Mouse (Mus musculus): ENCODE results near the gene Lamtor1. TPM values are rescaled to one million over a fixed set of nuclear protein-coding genes. Genes with fewer than 3 reads are reported as not detected.
A peak's percentile ranks its signal among the peaks of the same experiment; 100 is the strongest.

Gene Lamtor1
- polyA plus RNA-seq, 1 experiment from 2014 or later, result 130 TPM

GRCm38 (mm10) chr7:101875978-101876377, 29.7 kb upstream of the Lamtor1 start:
- H3K4me3 ChIP-seq, result no peak overlapping the region
- H3K9ac ChIP-seq, result no peak overlapping the region
- H3K36me3 ChIP-seq, result no peaks in the 10 kb centered on the region
- H3K4me2 ChIP-seq (replicated peaks), result no peak overlapping the region
- H3K27me3 ChIP-seq, result no peaks in the 10 kb centered on the region
- H3K4me1 ChIP-seq, result no peaks in the 10 kb centered on the region
- ATAC-seq (ENCODE audit: low FRiP score), result no peak
- 92% methylated on average over 1 of the region's 1 CpGs for WGBS
- H3K27ac ChIP-seq, result no peak overlapping the region
- H3K9me3 ChIP-seq (replicated peaks), result no peaks in the 10 kb centered on the region

GRCm38 (mm10) chr7:101880855-101881254, 24.8 kb upstream of the Lamtor1 start:
- no peaks in the 10 kb centered on the region for H3K36me3 ChIP-seq
- H3K4me1 ChIP-seq, result no peaks in the 10 kb centered on the region
- H3K27me3 ChIP-seq, result no peaks in the 10 kb centered on the region
- H3K9ac ChIP-seq, result no peak overlapping the region
- no peak overlapping the region for H3K4me3 ChIP-seq
- 78% methylated on average over 4 of the region's 4 CpGs for WGBS
- H3K27ac ChIP-seq, result no peak overlapping the region
- no peaks in the 10 kb centered on the region for H3K9me3 ChIP-seq (replicated peaks)
- no peak overlapping the region for H3K4me2 ChIP-seq (replicated peaks)
- no peak for ATAC-seq (ENCODE audit: low FRiP score)

GRCm38 (mm10) chr7:101882413-101883154, 23.1 kb upstream of the Lamtor1 start:
- no peak for ATAC-seq (ENCODE audit: low FRiP score)
- no peak overlapping the region for H3K4me3 ChIP-seq
- H3K4me2 ChIP-seq (replicated peaks), result no peak overlapping the region
- H3K9ac ChIP-seq, result no peak overlapping the region
- H3K9me3 ChIP-seq (replicated peaks), result no peaks in the 10 kb centered on the region
- 64% methylated on average over 9 of the region's 9 CpGs for WGBS
- no peaks in the 10 kb centered on the region for H3K36me3 ChIP-seq
- no peaks in the 10 kb centered on the region for H3K27me3 ChIP-seq
- H3K27ac ChIP-seq, result no peak overlapping the region
- no peaks in the 10 kb centered on the region for H3K4me1 ChIP-seq

GRCm38 (mm10) chr7:101884160-101884559, 21.5 kb upstream of the Lamtor1 start:
- no peaks in the 10 kb centered on the region for H3K9me3 ChIP-seq (replicated peaks)
- H3K36me3 ChIP-seq, result no peaks in the 10 kb centered on the region
- WGBS, result 97% methylated on average over 4 of the region's 4 CpGs
- no peak overlapping the region for H3K27ac ChIP-seq
- no peak overlapping the region for H3K4me2 ChIP-seq (replicated peaks)
- H3K4me1 ChIP-seq, result no peaks in the 10 kb centered on the region
- H3K9ac ChIP-seq, result no peak overlapping the region
- H3K27me3 ChIP-seq, result no peaks in the 10 kb centered on the region
- no peak for ATAC-seq (ENCODE audit: low FRiP score)
- no peak overlapping the region for H3K4me3 ChIP-seq

GRCm38 (mm10) chr7:101886274-101886673, 19.4 kb upstream of the Lamtor1 start:
- H3K4me1 ChIP-seq, result no peaks in the 10 kb centered on the region
- no peaks in the 10 kb centered on the region for H3K9me3 ChIP-seq (replicated peaks)
- no peak overlapping the region for H3K4me3 ChIP-seq
- no peak overlapping the region for H3K4me2 ChIP-seq (replicated peaks)
- no peak for ATAC-seq (ENCODE audit: low FRiP score)
- H3K9ac ChIP-seq, result no peak overlapping the region
- WGBS, result 84% methylated on average over 6 of the region's 6 CpGs
- no peaks in the 10 kb centered on the region for H3K36me3 ChIP-seq
- no peak overlapping the region for H3K27ac ChIP-seq
- H3K27me3 ChIP-seq, result no peaks in the 10 kb centered on the region

- Histone ChIP-seq H3K27me3 (no peaks in the 10 kb centered on the region), H3K27ac (no peak overlapping the region), H3K9ac (no peak overlapping the region), H3K36me3 (no peaks in the 10 kb centered on the region), H3K4me2 (replicated peaks) (no peak overlapping the region), H3K4me1 (no peaks in the 10 kb centered on the region), H3K4me3 (no peak overlapping the region), H3K9me3 (replicated peaks) (no peaks in the 10 kb centered on the region)
- ATAC-seq (ENCODE audit: low FRiP score), result no peak
- 88% methylated on average over 4 of the region's 4 CpGs for WGBS
These were observed 17.2 kb upstream of the Lamtor1 start for GRCm38 (mm10) chr7:101888460-101888859.

GRCm38 (mm10) chr7:101895695-101896094, 10.0 kb upstream of the Lamtor1 start:
- Histone ChIP-seq H3K9ac (peak overlapping the region; percentile 57), H3K36me3 (0 out of 2 replicates have a peak, but pooled peaks cover 3% of the 10 kb centered on the region), H3K27ac (peak overlapping the region; percentile 85), H3K27me3 (no peaks in the 10 kb centered on the region), H3K9me3 (replicated peaks) (no peaks in the 10 kb centered on the region), H3K4me2 (replicated peaks) (peak overlapping the region; percentile 52), H3K4me3 (peak overlapping the region; percentile 52), H3K4me1 (peaks cover 16% of the 10 kb centered on the region)
- ATAC-seq (ENCODE audit: low FRiP score), result no peak; the same call in none of the 2 replicates
- 39% methylated on average over 9 of the region's 9 CpGs for WGBS

- H3K4me3 ChIP-seq, result peak overlapping the region; percentile 52
- no peaks in the 10 kb centered on the region for H3K9me3 ChIP-seq (replicated peaks)
- ATAC-seq (ENCODE audit: low FRiP score), result peak; percentile 98
- H3K9ac ChIP-seq, result peak overlapping the region; percentile 57
- 0 out of 2 replicates have a peak, but pooled peaks cover 3% of the 10 kb centered on the region for H3K36me3 ChIP-seq
- WGBS, result under 1% methylated on average over 57 of the region's 57 CpGs
- H3K27me3 ChIP-seq, result no peaks in the 10 kb centered on the region
- H3K4me2 ChIP-seq (replicated peaks), result peak overlapping the region; percentile 52
- peak overlapping the region; percentile 85 for H3K27ac ChIP-seq
- peaks cover 16% of the 10 kb centered on the region for H3K4me1 ChIP-seq
These were observed 9.3 kb upstream of the Lamtor1 start for GRCm38 (mm10) chr7:101896104-101897066.

GRCm38 (mm10) chr7:101900331-101901097, 5.2 kb upstream of the Lamtor1 start:
- Histone ChIP-seq H3K4me3 (no peak overlapping the region), H3K4me2 (replicated peaks) (no peak overlapping the region), H3K36me3 (peaks cover 14% of the 10 kb centered on the region), H3K9me3 (replicated peaks) (0 out of 2 replicates have a peak, but pooled peaks cover 4% of the 10 kb centered on the region), H3K4me1 (peaks cover 10% of the 10 kb centered on the region), H3K9ac (no peak overlapping the region), H3K27ac (no peak overlapping the region), H3K27me3 (no peaks in the 10 kb centered on the region)
- ATAC-seq (ENCODE audit: low FRiP score), result no peak
- WGBS, result 93% methylated on average over 16 of the region's 16 CpGs

- peaks cover 16% of the 10 kb centered on the region for H3K4me1 ChIP-seq
- no peak for ATAC-seq (ENCODE audit: low FRiP score)
- no peak overlapping the region for H3K9ac ChIP-seq
- no peaks in the 10 kb centered on the region for H3K27me3 ChIP-seq
- 93% methylated on average over 10 of the region's 10 CpGs for WGBS
- H3K36me3 ChIP-seq, result peaks cover 14% of the 10 kb centered on the region
- H3K27ac ChIP-seq, result no peak overlapping the region
- 0 out of 2 replicates have a peak, but pooled peaks cover 4% of the 10 kb centered on the region for H3K9me3 ChIP-seq (replicated peaks)
- no peak overlapping the region for H3K4me2 ChIP-seq (replicated peaks)
- no peak overlapping the region for H3K4me3 ChIP-seq
These were observed 3.7 kb upstream of the Lamtor1 start for GRCm38 (mm10) chr7:101901969-101902368.

GRCm38 (mm10) chr7:101902846-101903245, 2.9 kb upstream of the Lamtor1 start:
- Histone ChIP-seq H3K4me3 (no peak overlapping the region), H3K4me2 (replicated peaks) (no peak overlapping the region), H3K27ac (no peak overlapping the region), H3K9me3 (replicated peaks) (0 out of 2 replicates have a peak, but pooled peaks cover 4% of the 10 kb centered on the region), H3K27me3 (no peaks in the 10 kb centered on the region), H3K36me3 (peaks cover 14% of the 10 kb centered on the region), H3K9ac (no peak overlapping the region), H3K4me1 (peaks cover 17% of the 10 kb centered on the region)
- no peak for ATAC-seq (ENCODE audit: low FRiP score)

- peaks cover 27% of the 10 kb centered on the region for H3K36me3 ChIP-seq
- peaks cover 23% of the 10 kb centered on the region for H3K4me1 ChIP-seq
- H3K4me3 ChIP-seq, result peak within 1 kb of the TSS; percentile 71
- H3K9ac ChIP-seq, result peak within 1 kb of the TSS; percentile 80
- peak within 1 kb of the TSS; percentile 69 for H3K4me2 ChIP-seq (replicated peaks)
- H3K27me3 ChIP-seq, result no peaks in the 10 kb centered on the region
- no peak for ATAC-seq (ENCODE audit: low FRiP score)
- WGBS, result 18% methylated on average over 11 of the region's 11 CpGs
- H3K27ac ChIP-seq, result peak within 1 kb of the TSS; percentile 96
- 0 out of 2 replicates have a peak, but pooled peaks cover 4% of the 10 kb centered on the region for H3K9me3 ChIP-seq (replicated peaks)
These were observed 580 bp downstream of the Lamtor1 start, which contains the start of gene Tomt for GRCm38 (mm10) chr7:101906287-101906681. Gene Tomt (minus strand): TSS chr7:101906359.

Measured in hindbrain, embryonic 12.5 days (tissue).